Mouse (Mus musculus): Measurements from ENCODE around the gene Mkrn1. TPM values are rescaled to one million over a fixed set of nuclear protein-coding genes. Genes with fewer than 3 reads are reported as not detected.
"Not testable (repeated sequence)": the region's sequence is repeated elsewhere in the genome, so short reads cannot be mapped to it uniquely, and the experiment has no call there.

Mkrn1 gene
- total RNA-seq, 2 experiments from 2014 or later: 52.7 to 84.4 TPM

DNA sequence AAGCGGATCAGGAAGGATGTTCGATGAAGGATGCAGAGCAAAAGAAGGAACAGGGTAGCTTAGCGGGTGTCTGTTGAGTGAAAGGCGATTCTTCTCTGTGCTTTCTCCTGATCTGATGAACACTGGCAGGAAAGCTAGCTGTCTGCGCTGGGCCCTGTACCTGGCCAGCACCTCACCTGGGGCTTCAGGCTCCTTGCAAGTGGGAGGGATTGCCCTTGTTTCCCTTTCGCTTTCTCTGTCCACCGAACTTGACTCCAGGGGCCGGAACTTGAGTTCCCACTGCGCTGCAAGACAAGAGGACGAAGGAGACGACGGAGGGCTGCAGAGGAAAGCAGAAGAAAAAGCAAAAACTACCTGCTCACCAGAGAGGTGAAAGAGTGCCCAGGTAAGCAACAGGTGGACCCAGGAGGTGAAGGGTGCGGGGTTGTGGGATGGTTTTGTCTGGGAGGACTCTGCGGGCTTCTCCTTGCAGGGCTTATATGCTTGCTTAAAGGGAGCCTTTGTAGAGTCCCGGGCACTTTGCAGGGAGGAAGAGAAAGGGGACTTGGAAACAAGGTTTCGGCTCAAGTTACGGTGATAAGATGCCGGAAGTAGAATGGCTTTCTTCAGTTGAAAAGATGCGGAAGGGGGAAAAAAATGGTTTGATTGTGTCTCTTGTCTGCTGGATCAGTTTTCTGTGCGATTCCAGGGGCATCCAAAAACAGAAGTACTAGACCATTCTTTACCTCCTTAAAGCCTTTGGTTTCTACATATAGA, 39.0 kb downstream of the Mkrn1 start, which contains the start of gene Rab19:
TSS of gene Rab19 (plus strand) at position 51 of the 756 bp plus-strand sequence.
- intact Hi-C loops (cut with DNase I): no loop called here
- peak; percentile 27 to 49 for DNase-seq

DNA sequence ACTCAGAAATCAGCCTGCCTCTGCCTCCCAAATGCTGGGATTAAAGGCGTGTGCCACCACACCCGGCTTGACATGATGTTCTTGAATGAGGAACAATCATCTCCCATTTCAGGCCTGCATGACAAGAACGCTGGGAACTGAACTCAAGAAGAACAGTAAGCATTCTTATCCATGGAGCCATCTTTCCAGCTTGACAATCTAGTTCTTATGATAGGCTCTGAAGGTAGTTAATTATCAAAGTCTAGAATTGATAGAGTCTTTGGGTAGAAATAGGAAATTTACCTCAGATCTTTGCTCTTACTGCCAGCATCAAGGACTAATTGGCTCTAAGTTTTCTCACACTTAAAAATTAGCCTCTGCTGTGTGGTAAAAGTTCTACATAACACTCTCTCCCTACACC, 40.0 kb downstream of the Mkrn1 start:
- intact Hi-C loops (cut with DNase I): no loop called here
- DNase-seq: no peak

GRCm38 (mm10) chr6:39379749-39380148, 40.5 kb downstream of the Mkrn1 start:
- intact Hi-C loops (cut with DNase I): no loop called here
- DNase-seq: no peak

GRCm38 (mm10) chr6:39379224-39379623, 41.0 kb downstream of the Mkrn1 start:
- no peak for DNase-seq
- intact Hi-C loops (cut with DNase I): no loop called here

GRCm38 (mm10) chr6:39378161-39378835, 42.0 kb downstream of the Mkrn1 start:
- intact Hi-C loops (cut with DNase I); DNase-seq: not testable (repeated sequence)

DNA sequence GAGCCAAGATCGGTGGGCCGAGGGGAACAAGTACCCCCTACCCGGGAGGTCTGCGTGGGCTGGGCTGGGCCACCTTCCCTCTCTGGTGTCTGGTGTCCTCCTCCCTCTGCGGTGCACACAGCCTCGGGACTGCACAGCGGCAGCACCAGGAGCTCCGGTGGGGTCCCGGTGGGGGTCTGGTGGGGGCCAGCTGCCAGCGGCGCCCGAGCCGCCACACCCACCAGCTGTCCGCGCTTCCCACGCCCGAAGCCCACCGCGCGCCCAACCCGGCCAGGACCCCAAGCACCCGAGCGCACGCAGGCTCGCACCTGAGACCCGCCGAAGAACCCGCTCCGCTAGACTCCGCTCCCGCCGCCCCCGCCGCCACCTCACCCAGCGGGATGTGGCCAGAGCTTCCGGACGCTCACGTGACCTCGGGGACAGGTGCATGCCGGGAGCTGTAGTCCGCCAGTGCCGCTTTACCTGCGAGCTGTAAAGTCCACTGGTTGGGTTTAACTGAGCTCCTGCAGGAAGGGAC, 42.9 kb downstream of the Mkrn1 start, which contains the start of gene Slc37a3:
TSS of gene Slc37a3 (minus strand) at position 365 of the 517 bp plus-strand sequence.
- intact Hi-C loops (cut with DNase I): no loop called here

DNA sequence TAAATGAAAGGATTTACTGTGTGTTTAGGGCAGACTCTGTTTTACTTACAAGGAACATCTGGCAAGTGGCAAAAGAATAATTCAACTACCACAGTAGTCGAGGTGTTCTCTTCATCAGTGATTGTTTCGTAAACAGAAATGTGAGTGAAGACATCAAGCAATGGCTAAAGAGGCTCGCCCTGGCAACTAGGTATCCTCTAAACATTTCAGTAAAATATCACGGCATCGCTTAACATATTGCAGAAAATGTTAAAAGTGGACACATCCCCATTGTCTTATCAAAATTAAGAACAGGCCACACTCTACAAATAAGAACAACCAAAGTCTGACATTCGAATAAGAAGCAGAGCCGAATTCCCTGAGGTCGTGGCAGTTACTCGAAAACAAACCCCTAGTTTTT, 43.5 kb downstream of the Mkrn1 start:
- peak in 1 of 2 experiments; percentile 11 for DNase-seq

More for the DNA sequence above, 42.9 kb downstream of the Mkrn1 start, which contains the start of gene Slc37a3:
- DNase-seq: peak; percentile 90 to 91

DNA sequence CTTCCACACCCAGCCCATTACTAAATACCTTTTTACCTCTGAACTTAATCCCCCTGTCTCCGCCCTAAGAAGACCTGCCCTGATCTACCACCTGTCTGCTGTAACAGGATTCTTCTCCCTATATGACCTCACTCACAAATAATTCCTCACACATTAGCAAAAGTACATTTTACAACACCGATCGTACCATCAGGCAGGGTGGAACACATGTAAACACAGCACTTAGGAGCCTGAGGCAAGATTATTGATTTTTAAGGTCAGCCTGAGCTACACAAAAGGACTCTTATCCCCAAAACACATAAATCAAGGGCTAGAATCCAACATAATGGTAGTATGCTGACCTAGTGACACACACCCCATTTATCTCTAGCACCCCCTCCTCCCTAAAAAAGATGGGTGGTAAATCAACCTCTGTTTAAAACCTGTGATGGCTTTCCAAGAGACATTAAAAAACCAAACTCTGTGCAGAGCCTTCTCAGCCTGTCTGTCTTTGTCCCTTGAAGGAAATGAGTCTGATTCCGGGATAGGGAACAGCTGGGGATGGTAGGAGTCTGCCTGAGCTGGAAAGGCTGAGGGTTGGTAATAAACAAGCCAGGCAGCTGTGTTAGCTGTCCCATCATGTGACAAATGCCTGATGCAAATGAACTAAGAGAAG, 46.8 kb downstream of the Mkrn1 start:
- intact Hi-C loops (cut with DNase I): no loop called here
- no peak for DNase-seq

More for the DNA sequence above, 43.5 kb downstream of the Mkrn1 start:
- intact Hi-C loops (cut with DNase I): no loop called here

GRCm38 (mm10) chr6:39372727-39373126, 47.5 kb downstream of the Mkrn1 start:
- intact Hi-C loops (cut with DNase I): no loop called here
- peak; percentile 63 to 69 for DNase-seq

DNA sequence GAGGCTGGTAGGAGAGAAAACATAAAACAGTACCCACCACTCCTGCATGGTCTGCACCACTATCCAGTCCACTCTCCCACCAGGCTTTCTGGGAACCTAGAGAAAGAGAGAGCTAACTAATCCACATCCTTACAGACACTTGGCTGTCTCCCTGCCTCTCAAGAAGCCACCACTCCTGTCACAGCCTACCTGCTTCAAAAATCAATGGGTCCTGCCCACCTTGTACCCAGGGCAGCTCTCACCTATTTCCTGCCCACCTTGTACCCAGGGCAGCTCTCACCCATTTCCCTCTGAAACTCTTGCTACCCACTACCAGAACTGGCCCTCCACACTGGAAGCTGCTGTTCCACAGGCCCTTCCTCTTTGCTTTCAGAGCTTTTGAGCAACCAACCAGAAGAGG, 48.2 kb downstream of the Mkrn1 start:
- intact Hi-C loops (cut with DNase I): no loop called here
- DNase-seq: no peak

GRCm38 (mm10) chr6:39369631-39370030, 50.6 kb downstream of the Mkrn1 start:
- intact Hi-C loops (cut with DNase I): no loop called here
- DNase-seq: no peak

- DNase-seq: no peak
- intact Hi-C loops (cut with DNase I): no loop called here
Observed at GRCm38 (mm10) chr6:39362684-39363083, 57.6 kb downstream of the Mkrn1 start.

DNA sequence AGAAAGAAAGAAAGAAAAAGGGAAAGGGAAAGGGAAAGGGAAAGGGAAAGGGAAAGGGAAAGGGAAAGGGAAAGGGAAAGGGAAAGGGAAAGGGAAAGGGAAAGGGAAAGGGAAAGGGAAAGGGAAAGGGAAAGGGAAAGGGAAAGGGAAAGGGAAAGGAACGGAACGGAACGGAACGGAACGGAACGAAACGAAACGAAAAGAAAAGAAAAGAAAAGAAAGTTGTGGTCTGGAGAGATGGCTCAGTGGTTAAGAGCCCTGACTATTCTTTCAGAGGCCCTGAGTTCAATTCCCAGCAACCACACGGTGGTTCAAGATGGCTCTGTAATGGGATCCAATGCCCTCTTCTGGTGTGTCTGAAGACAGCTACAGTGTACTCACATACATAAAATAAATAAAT, 61.1 kb downstream of the Mkrn1 start:
- DNase-seq; intact Hi-C loops (cut with DNase I): not testable (repeated sequence)

- no peak for DNase-seq
- intact Hi-C loops (cut with DNase I): no loop called here
Observed at GRCm38 (mm10) chr6:39348946-39349345, 71.3 kb downstream of the Mkrn1 start.

- peak; percentile 19 to 24 for DNase-seq
- intact Hi-C loops (cut with DNase I): no loop called here
Observed at GRCm38 (mm10) chr6:39347880-39348814, 72.1 kb downstream of the Mkrn1 start.

Other genes starting within 250 kb of the Mkrn1 start
- 10 to 100 TPM; 17.6 to 21.0 TPM for gene Kdm7a, start 213.7 kb downstream of the Mkrn1 start, total RNA-seq (2021)
- 10 to 100 TPM; 29.9 to 37.7 TPM for gene Slc37a3, start 42.8 kb downstream of the Mkrn1 start, total RNA-seq (2021)
- gene Rab19, start 39.3 kb downstream of the Mkrn1 start, total RNA-seq (2021): under 1 TPM; 0.22 to 0.32 TPM
- 10 to 100 TPM; 22.9 to 23.7 TPM for gene Dennd2a, start 137.4 kb upstream of the Mkrn1 start, total RNA-seq (2021)
- 10 to 100 TPM; 19.2 to 19.4 TPM for gene Adck2, start 153.4 kb upstream of the Mkrn1 start, total RNA-seq (2021)
- gene Gm42420, start 165.3 kb upstream of the Mkrn1 start, total RNA-seq (2021): 1 to 10 TPM in 1 of 2 experiments, not detected in 1; 1.6 TPM
- 100 to 1,000 TPM; 533 to 539 TPM for gene Ndufb2, start 172.1 kb upstream of the Mkrn1 start, total RNA-seq (2021)

All from heart, postnatal 10 days (tissue).